Comparison of ENCODE assay signal across 22 mouse cellular contexts in genomic region chr17:72579321-72579720, GRCm38 (mm10). TPM values are rescaled to one million over a fixed set of nuclear protein-coding genes. Genes with fewer than 3 reads are reported as not detected.
DNase-seq lines count a peak whose midpoint lies in the region; ATAC-seq and TF ChIP-seq lines count a peak whose summit lies in the region.
"Had no signal": no experiment of that assay in that cellular context is flagged by ENCODE, and none has a peak within 500 bp of the region (broad histone marks: within the 10 kb centered on the region; RNA-seq: fewer than 3 reads in every experiment).

No protein-coding gene starts in this region.

- no peak overlapping the region for H3K9ac ChIP-seq in forebrain, embryonic 13.5 days
- no peak overlapping the region for H3K9ac ChIP-seq in forebrain, postnatal 0 days
- no peak overlapping the region for H3K9ac ChIP-seq in forebrain, embryonic 15.5 days (replicated peaks)
- no peak overlapping the region for H3K9ac ChIP-seq in forebrain, embryonic 11.5 days (ENCODE audit: low read length)
- H3K9ac ChIP-seq: embryonic facial prominence, embryonic 12.5 days had no signal

- 76% methylated on average over 9 of the region's 9 CpGs for WGBS in forebrain, embryonic 13.5 days
- 55% methylated on average over 9 of the region's 9 CpGs for WGBS in forebrain, postnatal 0 days
- 59% methylated on average over 9 of the region's 9 CpGs for WGBS in forebrain, embryonic 15.5 days
- 91% methylated on average over 9 of the region's 9 CpGs for WGBS in forebrain, embryonic 11.5 days

- no peak overlapping the region for H3K4me2 ChIP-seq in forebrain, embryonic 13.5 days
- H3K4me2 ChIP-seq in forebrain, postnatal 0 days (ENCODE audit: low read depth): no peak overlapping the region
- H3K4me2 ChIP-seq in forebrain, embryonic 15.5 days (replicated peaks): no peak overlapping the region
- no peak overlapping the region for H3K4me2 ChIP-seq in forebrain, embryonic 11.5 days (ENCODE audit: low read depth, low read length, severe bottlenecking)
- H3K4me2 ChIP-seq: embryonic facial prominence, embryonic 12.5 days had no signal

- 0 out of 2 replicates have a peak, but pooled peaks cover 8% of the 10 kb centered on the region for H3K4me1 ChIP-seq in forebrain, embryonic 13.5 days
- H3K4me1 ChIP-seq in forebrain, postnatal 0 days (ENCODE audit: insufficient read depth): no peaks in the 10 kb centered on the region; the same call in none of the 2 replicates
- peaks cover 12% of the 10 kb centered on the region; the same call in 1 of the 2 replicates for H3K4me1 ChIP-seq in forebrain, embryonic 15.5 days
- no peaks in the 10 kb centered on the region for H3K4me1 ChIP-seq in forebrain, embryonic 11.5 days (replicated peaks; ENCODE audit: control insufficient read depth, insufficient read depth, low read length)
- H3K4me1 ChIP-seq: embryonic facial prominence, embryonic 10.5 days; embryonic facial prominence, embryonic 12.5 days had no signal

- no peak for TF ChIP-seq CTCF in forebrain, postnatal 0 days (IDR thresholded peaks at IDR 0.05; ENCODE audit: low read depth)

- peak; percentile 74 for ATAC-seq in forebrain, embryonic 13.5 days
- ATAC-seq in forebrain, postnatal 0 days: no peak
- ATAC-seq in forebrain, embryonic 15.5 days (replicated peaks): peak; percentile 72; the same call in 1 of the 2 replicates
- no peak for ATAC-seq in forebrain, embryonic 11.5 days (replicated peaks; ENCODE audit: low FRiP score)
- ATAC-seq: activated CD4-positive, CD25-positive, alpha-beta regulatory T cell, adult 4 months; CD4-positive, CD25-positive, alpha-beta regulatory T cell, adult 4 months; Patski had no signal

- no peaks in the 10 kb centered on the region for H3K36me3 ChIP-seq in forebrain, embryonic 13.5 days (ENCODE audit: poor library complexity, severe bottlenecking)
- H3K36me3 ChIP-seq in forebrain, postnatal 0 days (ENCODE audit: insufficient read depth): no peaks in the 10 kb centered on the region
- no peaks in the 10 kb centered on the region for H3K36me3 ChIP-seq in forebrain, embryonic 15.5 days
- no peaks in the 10 kb centered on the region for H3K36me3 ChIP-seq in forebrain, embryonic 11.5 days (ENCODE audit: control insufficient read depth, insufficient read depth, low read length)
- H3K36me3 ChIP-seq: embryonic facial prominence, embryonic 10.5 days; embryonic facial prominence, embryonic 12.5 days; G1E had no signal

- H3K9me3 ChIP-seq in forebrain, embryonic 13.5 days (replicated peaks): no peaks in the 10 kb centered on the region
- no peaks in the 10 kb centered on the region for H3K9me3 ChIP-seq in forebrain, postnatal 0 days (ENCODE audit: low read length)
- H3K9me3 ChIP-seq in forebrain, embryonic 15.5 days: no peaks in the 10 kb centered on the region
- no peaks in the 10 kb centered on the region for H3K9me3 ChIP-seq in forebrain, embryonic 11.5 days (ENCODE audit: control insufficient read depth, low read length)
- H3K9me3 ChIP-seq: embryonic facial prominence, embryonic 10.5 days; embryonic facial prominence, embryonic 12.5 days had no signal

- H3K27ac ChIP-seq in forebrain, embryonic 13.5 days: peak overlapping the region; percentile 6; the same call in 1 of the 2 replicates
- no peak overlapping the region for H3K27ac ChIP-seq in forebrain, postnatal 0 days (ENCODE audit: low read depth, low read length)
- H3K27ac ChIP-seq in forebrain, embryonic 15.5 days (replicated peaks): peak overlapping the region; percentile 73
- no peak overlapping the region for H3K27ac ChIP-seq in forebrain, embryonic 11.5 days (ENCODE audit: low read depth, low read length)
- H3K27ac ChIP-seq: embryonic facial prominence, embryonic 10.5 days; embryonic facial prominence, embryonic 12.5 days had no signal

- no peak for DNase-seq in forebrain, postnatal 0 days
- no peak for DNase-seq in forebrain, embryonic 11.5 days (ENCODE audit: low spot score)
- peak; percentile 55 for DNase-seq in heart, adult 11 months
- DNase-seq in heart, adult 18-20 months: no peak
- peak; percentile 46 for DNase-seq in retina, postnatal 1 day
- DNase-seq in adrenal gland, postnatal 25 days: no peak
- DNase-seq: adrenal gland, adult 8-10 months; adrenal gland, postnatal 14 days; B cell, adult 2 months; cerebellum, adult 11-12 months; cerebellum, adult 2 months; cerebellum, adult 9-10 months; cerebellum, postnatal 25 days had no signal

- no peaks in the 10 kb centered on the region for H3K27me3 ChIP-seq in forebrain, embryonic 13.5 days
- H3K27me3 ChIP-seq in forebrain, postnatal 0 days (ENCODE audit: insufficient read depth, low read length): no peaks in the 10 kb centered on the region
- H3K27me3 ChIP-seq in forebrain, embryonic 15.5 days: no peaks in the 10 kb centered on the region
- no peaks in the 10 kb centered on the region for H3K27me3 ChIP-seq in forebrain, embryonic 11.5 days (ENCODE audit: control insufficient read depth, insufficient read depth, low read length)
- H3K27me3 ChIP-seq: CH12.LX; embryonic facial prominence, embryonic 12.5 days had no signal

- H3K4me3 ChIP-seq in forebrain, embryonic 13.5 days: no peak overlapping the region
- no peak overlapping the region for H3K4me3 ChIP-seq in forebrain, postnatal 0 days (ENCODE audit: low read depth, low read length)
- no peak overlapping the region for H3K4me3 ChIP-seq in forebrain, embryonic 15.5 days
- H3K4me3 ChIP-seq in forebrain, embryonic 11.5 days (ENCODE audit: low read depth, low read length): no peak overlapping the region
- H3K4me3 ChIP-seq: embryonic facial prominence, embryonic 10.5 days; embryonic facial prominence, embryonic 12.5 days had no signal

RNA-seq across cellular contexts. Expression of gene Alk, which starts 25.1 kb away (rescaled TPM):
- polyA plus RNA-seq in forebrain, embryonic 13.5 days (2015; fragmentation: Nextera tagmentation; extraction: Ambion mirVana): 1.8 and 2.0 TPM in 2 replicates
- 5.5 and 8.8 TPM in 2 replicates for total RNA-seq in forebrain, postnatal 0 days (2014; rRNA removed)
- polyA plus RNA-seq in forebrain, postnatal 0 days (2015; fragmentation: Nextera tagmentation; extraction: Ambion mirVana): 0.48 and 1.6 TPM in 2 replicates
- 2.6 and 2.7 TPM in 2 replicates for polyA plus RNA-seq in forebrain, embryonic 15.5 days (2015; fragmentation: Nextera tagmentation; extraction: Ambion mirVana)
- 0.15 and 0.29 TPM in 2 replicates for polyA plus RNA-seq in forebrain, embryonic 11.5 days (2014; fragmentation: Nextera tagmentation; extraction: Ambion mirVana)
- not detected for total RNA-seq in heart, adult 18-20 months (2021)
- 0.09 TPM in 1 of 2 replicates, not detected in the other for total RNA-seq in adrenal gland, postnatal 25 days (2021)
- total RNA-seq: adrenal gland, postnatal 14 days had no signal
- polyA plus RNA-seq: G1E had no signal

Comparison
In these comparisons a context has a peak if more than half of its experiments do, and no peak if none do; other contexts are left out.
1. ATAC-seq: peak in forebrain, embryonic 13.5 days (single experiment) and forebrain, embryonic 15.5 days (single experiment); none in forebrain, postnatal 0 days (single experiment) and forebrain, embryonic 11.5 days (single experiment).
2. H3K27ac ChIP-seq: peak in forebrain, embryonic 13.5 days (single experiment) and forebrain, embryonic 15.5 days (single experiment); none in forebrain, postnatal 0 days (single experiment) and forebrain, embryonic 11.5 days (single experiment).
3. DNase-seq: peak in heart, adult 11 months (single experiment) and retina, postnatal 1 day (single experiment); none in forebrain, postnatal 0 days (single experiment), forebrain, embryonic 11.5 days (single experiment), heart, adult 18-20 months (0 of 2) and adrenal gland, postnatal 25 days (single experiment).